Mouse (Mus musculus) megakaryocyte, embryonic 14.5 days (primary cell): ENCODE results near the gene Clasp1. TPM values are rescaled to one million over a fixed set of nuclear protein-coding genes. Genes with fewer than 3 reads are reported as not detected.
"Not testable (repeated sequence)": the region's sequence is repeated elsewhere in the genome, so short reads cannot be mapped to it uniquely, and the experiment has no call there.

Source experiments
- H3K27me3 ChIP-seq: replicated peaks from 2 replicates; pipeline ENCODE3; 2012; ENCODE audit warnings: inconsistent platforms
- H3K36me3 ChIP-seq: replicated peaks from 2 replicates; pipeline ENCODE3; 2012; ENCODE audit warnings: low read length, inconsistent platforms, mixed read lengths
- H3K4me1 ChIP-seq: 2 replicates; pipeline ENCODE4 v1.6.1; 2012; ENCODE audit warnings: inconsistent platforms
- H3K4me3 ChIP-seq: replicated peaks from 2 replicates; pipeline ENCODE3; 2012; ENCODE audit warnings: moderate library complexity, mild to moderate bottlenecking, inconsistent platforms
- H3K9me3 ChIP-seq: 2 replicates; pipeline ENCODE4 v1.6.1; 2012; ENCODE audit warnings: inconsistent platforms
- FLI1 ChIP-seq: IDR thresholded peaks from 2 replicates; pipeline ENCODE4 v1.6.1; 2012; ENCODE audit warnings: low read length, inconsistent platforms, mixed read lengths
- GATA1 ChIP-seq: IDR thresholded peaks from 3 replicates; pipeline ENCODE4 v1.6.1; 2012; ENCODE audit warnings: mixed read lengths, low read length, inconsistent platforms, borderline replicate concordance
- polyA plus RNA-seq: library from polyadenylated mRNA; stranded (reverse); fragments of >175 nt; gene quantifications from 2 replicates; pipeline ENCODE4 v1.2.3, GENCODE M21; 2012; ENCODE audit warnings: low replicate concordance; ENCODE audit not compliant: insufficient read depth

Clasp1 gene
- polyA plus RNA-seq, 1 experiment: 8.3 TPM

GRCm38 (mm10) chr1:118597475-118598213, 208.8 kb downstream of the Clasp1 start:
- Histone ChIP-seq H3K9me3 (no peaks in the 10 kb centered on the region), H3K36me3 (peaks cover 92% of the 10 kb centered on the region), H3K4me1 (no peaks in the 10 kb centered on the region), H3K4me3 (no peak overlapping the region), H3K27me3 (no peaks in the 10 kb centered on the region)
- no peak for TF ChIP-seq GATA1
- TF ChIP-seq FLI1: no peak

- no peaks in the 10 kb centered on the region for H3K27me3 ChIP-seq
- peaks cover 93% of the 10 kb centered on the region for H3K36me3 ChIP-seq
- H3K4me3 ChIP-seq: no peak overlapping the region
- no peaks in the 10 kb centered on the region for H3K9me3 ChIP-seq
- TF ChIP-seq GATA1 (no peak), FLI1 (no peak)
- H3K4me1 ChIP-seq: no peaks in the 10 kb centered on the region
Observed at GRCm38 (mm10) chr1:118598339-118598738, 209.5 kb downstream of the Clasp1 start.

- no peak for TF ChIP-seq FLI1
- no peak for TF ChIP-seq GATA1
- Histone ChIP-seq H3K27me3 (no peaks in the 10 kb centered on the region), H3K4me3 (no peak overlapping the region), H3K36me3 (peaks cover 10% of the 10 kb centered on the region), H3K4me1 (no peaks in the 10 kb centered on the region), H3K9me3 (no peaks in the 10 kb centered on the region)
Observed at GRCm38 (mm10) chr1:118613631-118614183, 224.8 kb downstream of the Clasp1 start.

GRCm38 (mm10) chr1:118621055-118621454, 232.2 kb downstream of the Clasp1 start:
- peaks cover 15% of the 10 kb centered on the region for H3K27me3 ChIP-seq
- H3K36me3 ChIP-seq, H3K4me3 ChIP-seq, H3K9me3 ChIP-seq, H3K4me1 ChIP-seq: not testable (repeated sequence)

GRCm38 (mm10) chr1:118622857-118623256, 234.0 kb downstream of the Clasp1 start:
- Histone ChIP-seq H3K4me3 (no peak overlapping the region), H3K36me3 (no peaks in the 10 kb centered on the region), H3K4me1 (peaks cover 11% of the 10 kb centered on the region), H3K9me3 (no peaks in the 10 kb centered on the region), H3K27me3 (peaks cover 32% of the 10 kb centered on the region)
- TF ChIP-seq FLI1: no peak
- no peak for TF ChIP-seq GATA1

- no peaks in the 10 kb centered on the region for H3K36me3 ChIP-seq
- TF ChIP-seq GATA1 (no peak), FLI1 (no peak)
- H3K4me1 ChIP-seq: peaks cover 17% of the 10 kb centered on the region
- H3K9me3 ChIP-seq: no peaks in the 10 kb centered on the region
- no peak overlapping the region for H3K4me3 ChIP-seq
- H3K27me3 ChIP-seq: peaks cover 51% of the 10 kb centered on the region
Observed at GRCm38 (mm10) chr1:118625461-118625860, 236.6 kb downstream of the Clasp1 start.

- Histone ChIP-seq H3K4me3 (no peak overlapping the region), H3K36me3 (no peaks in the 10 kb centered on the region), H3K9me3 (no peaks in the 10 kb centered on the region), H3K4me1 (peaks cover 17% of the 10 kb centered on the region), H3K27me3 (peaks cover 54% of the 10 kb centered on the region)
- TF ChIP-seq GATA1: no peak
Observed at GRCm38 (mm10) chr1:118625921-118626320, 237.1 kb downstream of the Clasp1 start.

- peaks cover 54% of the 10 kb centered on the region for H3K27me3 ChIP-seq
- H3K36me3 ChIP-seq: no peaks in the 10 kb centered on the region
- no peak overlapping the region for H3K4me3 ChIP-seq
- peaks cover 17% of the 10 kb centered on the region for H3K4me1 ChIP-seq
- TF ChIP-seq FLI1 (no peak), GATA1 (no peak)
- H3K9me3 ChIP-seq: no peaks in the 10 kb centered on the region
Observed at GRCm38 (mm10) chr1:118626452-118626851, 237.6 kb downstream of the Clasp1 start.

- TF ChIP-seq FLI1 (no peak), GATA1 (no peak)
- H3K27me3 ChIP-seq: peaks cover 58% of the 10 kb centered on the region
Observed at GRCm38 (mm10) chr1:118627781-118628464, 239.1 kb downstream of the Clasp1 start, which contains the start of gene Tfcp2l1. TSS of gene Tfcp2l1 (plus strand) at chr1:118627945.

GRCm38 (mm10) chr1:118633415-118633980, 244.6 kb downstream of the Clasp1 start:
- TF ChIP-seq FLI1: no peak
- no peak for TF ChIP-seq GATA1
- H3K27me3 ChIP-seq: peaks cover 25% of the 10 kb centered on the region

More at GRCm38 (mm10) chr1:118627781-118628464, 239.1 kb downstream of the Clasp1 start, which contains the start of gene Tfcp2l1:
- Histone ChIP-seq H3K4me1 (peaks cover 17% of the 10 kb centered on the region), H3K9me3 (no peaks in the 10 kb centered on the region), H3K36me3 (no peaks in the 10 kb centered on the region), H3K4me3 (peak within 1 kb of the TSS; percentile 91)

More at GRCm38 (mm10) chr1:118633415-118633980, 244.6 kb downstream of the Clasp1 start:
- H3K36me3 ChIP-seq: no peaks in the 10 kb centered on the region
- H3K4me1 ChIP-seq: no peaks in the 10 kb centered on the region
- H3K4me3 ChIP-seq: no peak overlapping the region
- H3K9me3 ChIP-seq: no peaks in the 10 kb centered on the region
